Mouse (Mus musculus): ENCODE measurements around the gene Klf6. TPM values are rescaled to one million over a fixed set of nuclear protein-coding genes. Genes with fewer than 3 reads are reported as not detected.

The Klf6 gene
- total RNA-seq (2014; fragmentation: Nextera tagmentation) (4.3 and 10.6 TPM in 2 replicates), total RNA-seq (2017) (79.0 and 116 TPM in 2 replicates)

GRCm38 (mm10) chr13:5861157-5862002, at the start of gene Klf6:
Gene Klf6 (plus strand): TSS chr13:5861482.
- ATAC-seq (replicated peaks; ENCODE audit: low FRiP score, low TSS enrichment, poor library complexity, severe bottlenecking) = peak; percentile 91

GRCm38 (mm10) chr13:5813433-5813832, 47.8 kb upstream of the Klf6 start:
- no peak for ATAC-seq (replicated peaks; ENCODE audit: low FRiP score, low TSS enrichment, poor library complexity, severe bottlenecking)

GRCm38 (mm10) chr13:5817250-5817649, 44.0 kb upstream of the Klf6 start:
- ATAC-seq (replicated peaks; ENCODE audit: low FRiP score, low TSS enrichment, poor library complexity, severe bottlenecking) = no peak

- no peak for ATAC-seq (replicated peaks; ENCODE audit: low FRiP score, low TSS enrichment, poor library complexity, severe bottlenecking)
Observed at GRCm38 (mm10) chr13:5819173-5819572, 42.1 kb upstream of the Klf6 start.

- no peak for ATAC-seq (replicated peaks; ENCODE audit: low FRiP score, low TSS enrichment, poor library complexity, severe bottlenecking)
Observed at GRCm38 (mm10) chr13:5822586-5822985, 38.7 kb upstream of the Klf6 start.

GRCm38 (mm10) chr13:5823150-5823549, 38.1 kb upstream of the Klf6 start:
- no peak for ATAC-seq (replicated peaks; ENCODE audit: low FRiP score, low TSS enrichment, poor library complexity, severe bottlenecking)

- no peak for ATAC-seq (replicated peaks; ENCODE audit: low FRiP score, low TSS enrichment, poor library complexity, severe bottlenecking)
Observed at GRCm38 (mm10) chr13:5824189-5824815, 37.0 kb upstream of the Klf6 start.

- ATAC-seq (replicated peaks; ENCODE audit: low FRiP score, low TSS enrichment, poor library complexity, severe bottlenecking) = no peak
Observed at GRCm38 (mm10) chr13:5826170-5826827, 35.0 kb upstream of the Klf6 start.

GRCm38 (mm10) chr13:5831976-5832375, 29.3 kb upstream of the Klf6 start:
- no peak for ATAC-seq (replicated peaks; ENCODE audit: low FRiP score, low TSS enrichment, poor library complexity, severe bottlenecking)

- no peak for ATAC-seq (replicated peaks; ENCODE audit: low FRiP score, low TSS enrichment, poor library complexity, severe bottlenecking)
Observed at GRCm38 (mm10) chr13:5837174-5837777, 24.0 kb upstream of the Klf6 start.

GRCm38 (mm10) chr13:5841418-5841817, 19.9 kb upstream of the Klf6 start:
- ATAC-seq (replicated peaks; ENCODE audit: low FRiP score, low TSS enrichment, poor library complexity, severe bottlenecking) = no peak

- no peak for ATAC-seq (replicated peaks; ENCODE audit: low FRiP score, low TSS enrichment, poor library complexity, severe bottlenecking)
Observed at GRCm38 (mm10) chr13:5842911-5843310, 18.4 kb upstream of the Klf6 start.

- no peak for ATAC-seq (replicated peaks; ENCODE audit: low FRiP score, low TSS enrichment, poor library complexity, severe bottlenecking)
Observed at GRCm38 (mm10) chr13:5843829-5844228, 17.5 kb upstream of the Klf6 start.

GRCm38 (mm10) chr13:5844338-5844737, 16.9 kb upstream of the Klf6 start:
- no peak for ATAC-seq (replicated peaks; ENCODE audit: low FRiP score, low TSS enrichment, poor library complexity, severe bottlenecking)

- ATAC-seq (replicated peaks; ENCODE audit: low FRiP score, low TSS enrichment, poor library complexity, severe bottlenecking) = peak; percentile 64
Observed at GRCm38 (mm10) chr13:5845161-5845590, 16.1 kb upstream of the Klf6 start.

GRCm38 (mm10) chr13:5845605-5846004, 15.7 kb upstream of the Klf6 start:
- ATAC-seq (replicated peaks; ENCODE audit: low FRiP score, low TSS enrichment, poor library complexity, severe bottlenecking) = peak; percentile 53

- ATAC-seq (replicated peaks; ENCODE audit: low FRiP score, low TSS enrichment, poor library complexity, severe bottlenecking) = no peak
Observed at GRCm38 (mm10) chr13:5846860-5847259, 14.4 kb upstream of the Klf6 start.

- peak; percentile 71 for ATAC-seq (replicated peaks; ENCODE audit: low FRiP score, low TSS enrichment, poor library complexity, severe bottlenecking)
Observed at GRCm38 (mm10) chr13:5847736-5848135, 13.5 kb upstream of the Klf6 start.

- ATAC-seq (replicated peaks; ENCODE audit: low FRiP score, low TSS enrichment, poor library complexity, severe bottlenecking) = peak; percentile 28; the same call in 1 of the 2 replicates
Observed at GRCm38 (mm10) chr13:5860651-5861156, 578 bp upstream of the Klf6 start.
